Mouse (Mus musculus): ENCODE results near the gene Grn. TPM values are rescaled to one million over a fixed set of nuclear protein-coding genes. Genes with fewer than 3 reads are reported as not detected.

Grn gene
- polyA plus RNA-seq, 1 experiment from 2014 or later, result 215 TPM

DNA sequence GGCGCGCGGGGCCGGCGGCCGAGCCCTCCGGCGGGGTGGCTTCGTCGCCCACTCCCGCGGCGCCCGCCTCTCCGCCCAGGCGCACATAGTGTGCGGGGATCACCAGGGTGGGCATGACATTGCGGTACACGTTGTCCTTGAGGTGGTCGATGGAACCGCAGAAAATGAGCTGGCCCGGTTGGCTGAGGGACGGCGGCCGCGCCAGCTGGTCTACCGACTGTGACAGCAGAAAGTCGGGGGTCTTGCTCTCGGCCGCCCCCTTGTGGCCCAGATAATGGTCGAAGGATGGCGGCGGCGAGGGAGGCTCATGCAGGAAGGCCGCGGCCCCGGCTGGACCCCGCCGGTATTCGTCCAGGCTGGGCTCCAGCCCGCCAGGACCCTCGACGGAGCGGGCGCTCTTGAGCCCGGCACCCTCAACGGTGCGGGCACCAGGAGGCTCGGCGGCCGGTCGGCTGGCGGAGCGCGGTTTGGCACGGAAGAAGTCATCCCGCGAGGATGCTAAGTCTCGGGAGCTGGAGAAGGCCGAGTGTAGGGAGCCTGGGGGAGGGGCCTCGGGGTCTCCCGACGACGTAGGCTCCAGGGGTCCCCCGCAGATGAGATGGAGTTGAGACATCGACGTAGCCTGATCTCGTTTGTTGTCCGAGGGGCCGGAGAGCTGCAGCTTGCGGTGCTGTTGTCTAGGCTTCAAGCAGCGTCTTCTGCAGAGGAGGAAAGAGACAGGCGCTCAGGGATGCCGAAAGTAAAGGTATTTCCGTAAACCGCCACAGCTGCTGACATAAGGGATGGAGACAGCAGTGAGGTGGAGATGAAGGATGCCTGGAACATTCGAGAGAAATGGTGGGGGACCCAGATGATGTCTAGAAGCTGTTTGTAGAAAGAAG is 8.3 kb downstream of the Grn start:
- Histone ChIP-seq H3K36me3 (ENCODE audit: insufficient read depth, low read length) (peaks cover 19% of the 10 kb centered on the region), H3K9me3 (ENCODE audit: low read length) (no peaks in the 10 kb centered on the region), H3K4me1 (ENCODE audit: insufficient read depth, low read depth, low read length) (0 out of 2 replicates have a peak, but pooled peaks cover 3% of the 10 kb centered on the region), H3K4me3 (ENCODE audit: low read depth, low read length) (peak overlapping the region; percentile 51), H3K27me3 (replicated peaks; ENCODE audit: insufficient read depth, low read length) (no peaks in the 10 kb centered on the region), H3K27ac (ENCODE audit: low read length) (no peak overlapping the region), H3K9ac (replicated peaks; ENCODE audit: low read depth) (peak overlapping the region; percentile 6), H3K4me2 (replicated peaks; ENCODE audit: low read depth, low read length) (peak overlapping the region; percentile 98)
- TF ChIP-seq CTCF (IDR thresholded peaks at IDR 0.05), result peak; percentile 86
- no peak for TF ChIP-seq EP300 (IDR thresholded peaks at IDR 0.05)
- ATAC-seq (peak; percentile 52), DNase-seq (ENCODE audit: low spot score) (peak; percentile 78)
- WGBS, result 28% methylated on average over 55 of the region's 77 CpGs

DNA sequence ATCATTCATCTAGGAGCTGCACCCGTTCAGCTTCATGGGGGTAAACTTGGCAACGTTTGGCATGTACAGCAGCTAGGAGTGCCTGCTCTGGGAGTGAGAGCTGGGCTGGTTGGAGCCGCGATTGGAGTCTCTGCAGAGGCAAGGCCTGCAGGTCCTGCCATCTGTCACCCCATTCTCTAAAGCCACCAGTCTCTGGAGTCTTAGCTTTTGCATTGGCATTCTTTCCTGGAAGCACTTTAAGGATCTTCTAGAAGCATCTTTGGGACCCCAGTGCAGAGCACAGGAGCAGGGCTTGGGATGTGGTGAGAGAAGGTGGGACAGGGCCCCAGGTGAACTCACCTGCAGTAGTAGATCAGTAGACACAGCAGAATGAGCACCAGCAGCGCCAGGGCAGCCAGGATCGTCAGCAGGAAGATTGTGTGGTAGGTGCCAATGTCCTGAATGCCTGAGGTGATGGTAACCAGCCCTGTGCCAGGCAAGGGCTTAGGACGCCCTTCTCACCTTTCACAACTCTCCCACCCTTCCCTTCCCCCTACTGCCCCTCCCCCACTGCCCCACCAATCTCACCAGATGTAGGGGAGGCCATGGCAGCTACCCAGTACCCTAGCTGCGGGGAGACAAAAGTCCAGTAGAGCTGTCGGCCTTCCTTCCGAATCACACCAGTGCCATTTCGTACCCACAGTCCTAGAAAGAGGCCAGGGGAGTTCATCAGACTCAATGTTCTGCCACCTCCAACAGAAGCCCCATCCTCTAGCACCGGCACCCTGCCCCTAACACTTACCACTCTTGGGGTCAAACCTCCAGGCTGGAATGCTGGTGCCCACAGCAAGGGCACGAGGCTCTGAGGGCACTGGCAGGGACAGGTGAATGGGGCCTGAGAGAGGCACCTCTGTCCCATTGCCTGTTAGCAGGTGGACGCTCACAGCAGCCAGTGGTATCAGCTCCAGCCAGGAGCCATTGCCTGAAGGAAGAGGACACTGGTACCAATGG is 9.3 kb downstream of the Grn start:
- H3K27ac ChIP-seq (ENCODE audit: low read length), result no peak overlapping the region
- TF ChIP-seq EP300 (IDR thresholded peaks at IDR 0.05) (no peak), CTCF (IDR thresholded peaks at IDR 0.05) (no peak)
- 83% methylated on average over 14 of the region's 14 CpGs for WGBS
- DNase-seq (ENCODE audit: low spot score), result no peak
- H3K27me3 ChIP-seq (replicated peaks; ENCODE audit: insufficient read depth, low read length), result no peaks in the 10 kb centered on the region
- no peak overlapping the region for H3K9ac ChIP-seq (replicated peaks; ENCODE audit: low read depth)
- H3K4me3 ChIP-seq (ENCODE audit: low read depth, low read length), result no peak overlapping the region
- no peak for ATAC-seq
- H3K4me2 ChIP-seq (replicated peaks; ENCODE audit: low read depth, low read length), result no peak overlapping the region
- no peaks in the 10 kb centered on the region for H3K9me3 ChIP-seq (ENCODE audit: low read length)
- 0 out of 2 replicates have a peak, but pooled peaks cover 3% of the 10 kb centered on the region for H3K4me1 ChIP-seq (ENCODE audit: insufficient read depth, low read depth, low read length)
- H3K36me3 ChIP-seq (ENCODE audit: insufficient read depth, low read length), result peaks cover 19% of the 10 kb centered on the region

DNA sequence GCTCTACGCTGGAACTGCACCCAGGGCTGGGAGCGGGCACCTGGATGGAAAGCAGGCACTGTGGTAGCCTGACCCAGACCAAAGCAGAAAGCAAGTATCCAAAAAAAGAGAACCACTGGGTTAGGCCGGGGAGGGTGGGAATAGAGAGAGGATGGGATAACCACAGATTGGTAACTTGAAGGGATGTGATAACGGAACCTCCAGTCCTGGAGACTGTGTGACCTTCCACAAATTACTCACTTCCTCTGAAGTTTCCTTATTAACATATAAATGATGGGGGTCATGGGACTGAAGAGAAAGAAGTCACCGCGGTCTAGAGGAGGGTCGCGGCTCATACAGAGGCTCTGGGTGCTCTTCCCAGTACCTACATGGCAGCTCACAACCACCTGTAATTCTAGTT is 10.1 kb downstream of the Grn start:
- Histone ChIP-seq H3K4me2 (replicated peaks; ENCODE audit: low read depth, low read length) (no peak overlapping the region), H3K9ac (replicated peaks; ENCODE audit: low read depth) (no peak overlapping the region), H3K4me1 (ENCODE audit: insufficient read depth, low read depth, low read length) (0 out of 2 replicates have a peak, but pooled peaks cover 3% of the 10 kb centered on the region), H3K9me3 (ENCODE audit: low read length) (no peaks in the 10 kb centered on the region), H3K27me3 (replicated peaks; ENCODE audit: insufficient read depth, low read length) (no peaks in the 10 kb centered on the region), H3K36me3 (ENCODE audit: insufficient read depth, low read length) (peaks cover 12% of the 10 kb centered on the region), H3K4me3 (ENCODE audit: low read depth, low read length) (no peak overlapping the region), H3K27ac (ENCODE audit: low read length) (no peak overlapping the region)
- ATAC-seq, result no peak
- no peak for DNase-seq (ENCODE audit: low spot score)
- 87% methylated on average over 8 of the region's 8 CpGs for WGBS
- TF ChIP-seq CTCF (IDR thresholded peaks at IDR 0.05) (no peak), EP300 (IDR thresholded peaks at IDR 0.05) (no peak)

DNA sequence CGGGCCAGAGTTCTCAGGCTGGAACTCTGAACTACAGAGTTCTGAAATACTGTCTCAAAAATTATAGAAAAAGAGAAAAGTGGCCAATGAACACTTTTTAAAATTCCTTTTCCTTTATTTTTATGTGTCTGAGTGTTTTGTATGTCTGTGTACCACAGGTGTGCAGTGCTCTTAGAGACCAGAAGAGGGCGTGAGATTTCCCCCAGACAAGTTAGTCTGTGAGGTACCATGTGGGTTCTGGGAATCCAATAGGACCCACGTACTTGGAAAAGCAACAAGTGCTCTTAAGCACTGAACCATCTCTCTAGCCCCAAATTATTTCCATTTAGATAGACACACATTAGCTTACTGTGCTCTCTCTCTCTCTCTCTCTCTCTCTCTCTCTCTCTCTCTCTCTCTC is 11.3 kb downstream of the Grn start:
- no peak overlapping the region for H3K4me3 ChIP-seq (ENCODE audit: low read depth, low read length)
- 78% methylated on average over 3 of the region's 3 CpGs for WGBS
- TF ChIP-seq CTCF (IDR thresholded peaks at IDR 0.05), result peak; percentile 49
- no peak for TF ChIP-seq EP300 (IDR thresholded peaks at IDR 0.05)
- peaks cover 12% of the 10 kb centered on the region for H3K4me1 ChIP-seq (ENCODE audit: insufficient read depth, low read depth, low read length)
- H3K27me3 ChIP-seq (replicated peaks; ENCODE audit: insufficient read depth, low read length), result no peaks in the 10 kb centered on the region
- no peak for DNase-seq (ENCODE audit: low spot score)
- H3K4me2 ChIP-seq (replicated peaks; ENCODE audit: low read depth, low read length), result no peak overlapping the region
- H3K36me3 ChIP-seq (ENCODE audit: insufficient read depth, low read length), result peaks cover 4% of the 10 kb centered on the region; the same call in 1 of the 2 replicates
- ATAC-seq, result no peak
- H3K27ac ChIP-seq (ENCODE audit: low read length), result no peak overlapping the region
- H3K9me3 ChIP-seq (ENCODE audit: low read length), result no peaks in the 10 kb centered on the region
- no peak overlapping the region for H3K9ac ChIP-seq (replicated peaks; ENCODE audit: low read depth)

DNA sequence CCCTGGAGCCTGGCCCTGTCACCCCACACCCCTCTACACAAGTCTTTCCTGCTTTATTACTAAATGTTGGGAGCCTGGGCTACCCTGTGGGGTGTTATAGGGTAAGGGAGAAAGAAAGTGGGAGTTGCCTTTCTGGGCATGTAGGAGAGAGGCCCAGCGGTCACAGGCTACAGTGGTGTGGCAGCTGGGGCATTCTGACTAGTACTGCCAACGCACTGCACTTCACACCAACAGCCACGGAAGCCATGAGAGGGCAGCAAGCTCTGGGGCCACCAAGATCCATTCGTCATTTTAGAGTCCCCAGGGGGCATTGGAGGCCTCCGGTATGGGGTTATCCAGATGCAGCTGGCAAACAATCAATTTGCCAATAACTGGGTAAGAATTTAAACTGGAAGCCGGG is 12.0 kb downstream of the Grn start:
- peaks cover 14% of the 10 kb centered on the region for H3K4me1 ChIP-seq (ENCODE audit: insufficient read depth, low read depth, low read length)
- no peak overlapping the region for H3K4me3 ChIP-seq (ENCODE audit: low read depth, low read length)
- no peaks in the 10 kb centered on the region for H3K9me3 ChIP-seq (ENCODE audit: low read length)
- ATAC-seq (no peak), DNase-seq (ENCODE audit: low spot score) (no peak)
- H3K36me3 ChIP-seq (ENCODE audit: insufficient read depth, low read length), result peaks cover 4% of the 10 kb centered on the region; the same call in 1 of the 2 replicates
- H3K9ac ChIP-seq (replicated peaks; ENCODE audit: low read depth), result no peak overlapping the region
- no peak overlapping the region for H3K27ac ChIP-seq (ENCODE audit: low read length)
- TF ChIP-seq CTCF (IDR thresholded peaks at IDR 0.05) (no peak), EP300 (IDR thresholded peaks at IDR 0.05) (no peak)
- H3K27me3 ChIP-seq (replicated peaks; ENCODE audit: insufficient read depth, low read length), result no peaks in the 10 kb centered on the region
- no peak overlapping the region for H3K4me2 ChIP-seq (replicated peaks; ENCODE audit: low read depth, low read length)
- 93% methylated on average over 6 of the region's 6 CpGs for WGBS

DNA sequence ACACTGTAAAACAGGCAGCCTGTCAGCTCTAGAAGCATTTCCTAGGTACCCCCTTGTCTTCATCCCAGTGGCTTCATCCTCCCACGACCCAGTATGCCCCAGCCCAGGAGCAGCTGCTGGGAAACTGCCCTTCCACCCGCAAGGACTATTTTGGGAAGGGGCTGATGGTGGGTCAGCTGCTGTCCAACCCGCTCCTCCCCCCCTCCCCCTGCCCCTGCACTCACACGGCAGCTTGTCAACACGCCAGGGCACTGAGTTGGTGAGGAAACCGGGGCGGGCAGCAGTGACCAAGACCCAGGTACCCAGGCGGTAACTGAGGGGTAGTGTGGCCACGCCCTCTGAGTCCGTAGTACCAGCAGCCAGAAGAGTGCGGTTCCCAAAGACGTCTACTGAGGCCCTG is 13.6 kb downstream of the Grn start:
- ATAC-seq (no peak), DNase-seq (ENCODE audit: low spot score) (no peak)
- TF ChIP-seq CTCF (IDR thresholded peaks at IDR 0.05) (no peak), EP300 (IDR thresholded peaks at IDR 0.05) (no peak)
- Histone ChIP-seq H3K4me2 (replicated peaks; ENCODE audit: low read depth, low read length) (no peak overlapping the region), H3K4me1 (ENCODE audit: insufficient read depth, low read depth, low read length) (peaks cover 11% of the 10 kb centered on the region), H3K27ac (ENCODE audit: low read length) (no peak overlapping the region), H3K9me3 (ENCODE audit: low read length) (no peaks in the 10 kb centered on the region), H3K4me3 (ENCODE audit: low read depth, low read length) (no peak overlapping the region), H3K36me3 (ENCODE audit: insufficient read depth, low read length) (peaks cover 4% of the 10 kb centered on the region; the same call in 1 of the 2 replicates), H3K9ac (replicated peaks; ENCODE audit: low read depth) (no peak overlapping the region), H3K27me3 (replicated peaks; ENCODE audit: insufficient read depth, low read length) (no peaks in the 10 kb centered on the region)
- WGBS, result 68% methylated on average over 12 of the region's 12 CpGs
